Mouse (Mus musculus) MEL (cell line): ENCODE measurements around the gene Batf2. TPM values are rescaled to one million over a fixed set of nuclear protein-coding genes. Genes with fewer than 3 reads are reported as not detected.

ENCODE experiments used
- DNase-seq: peaks from one replicate; pipeline ENCODE4 v3.0.0; 2011; ENCODE audit warnings: low read depth, low spot score
- H3K27ac ChIP-seq: 2 replicates; pipeline ENCODE4 v1.5.1; 2012; ENCODE audit warnings: low read depth, mild to moderate bottlenecking, control low read depth, low read length, moderate library complexity; ENCODE audit not compliant: control insufficient read depth
- H3K27me3 ChIP-seq, 2 experiments: fragments of 150-350 bp in 1 of 2; sonication (generic) in 1 of 2; 2 replicates each; pipeline ENCODE4 v1.6.1; 2012; ENCODE audit warnings: low read length in 2 of 2, mild to moderate bottlenecking in 2 of 2, improper control_type of control experiment in 1 of 2, moderate library complexity in 1 of 2; ENCODE audit not compliant: insufficient read depth in 2 of 2, control insufficient read depth in 1 of 2
- H3K36me3 ChIP-seq, 2 experiments: 2 replicates each; pipeline ENCODE4 v1.6.1; 2012 to 2014; ENCODE audit warnings: low read length in 2 of 2, improper control_type of control experiment in 1 of 2, inconsistent platforms in 1 of 2, mild to moderate bottlenecking in 1 of 2; ENCODE audit not compliant: insufficient read depth in 2 of 2, control insufficient read depth in 1 of 2
- H3K4me1 ChIP-seq, 2 experiments: fragments of 150-350 bp in 1 of 2; sonication (generic) in 1 of 2; 2 replicates each; pipeline ENCODE4 v1.6.1; 2012; ENCODE audit warnings: low read length in 2 of 2, improper control_type of control experiment in 1 of 2, mild to moderate bottlenecking in 1 of 2; ENCODE audit not compliant: insufficient read depth in 2 of 2, control insufficient read depth in 1 of 2
- H3K4me3 ChIP-seq, 2 experiments: fragments of 150-350 bp in 1 of 2; sonication (generic) in 1 of 2; 2 replicates each; pipeline ENCODE4 v1.5.1; 2012; ENCODE audit warnings: low read depth in 2 of 2, low read length in 2 of 2, mild to moderate bottlenecking in 2 of 2, moderate library complexity in 2 of 2, control low read depth in 1 of 2, improper control_type of control experiment in 1 of 2; ENCODE audit not compliant: control insufficient read depth in 1 of 2, insufficient read depth in 1 of 2
- H3K79me2 ChIP-seq: 2 replicates; pipeline ENCODE4 v1.6.1; 2012; ENCODE audit warnings: mild to moderate bottlenecking, low read length, moderate library complexity; ENCODE audit not compliant: control insufficient read depth, poor library complexity, insufficient read depth
- H3K9ac ChIP-seq: 2 replicates; pipeline ENCODE4 v1.6.1; 2012; ENCODE audit warnings: low read depth, mild to moderate bottlenecking, control low read depth, low read length, moderate library complexity; ENCODE audit not compliant: control insufficient read depth, poor library complexity, severe bottlenecking
- H3K9me3 ChIP-seq: fragments of 150-350 bp; sonication (generic); replicated peaks from 2 replicates; pipeline ENCODE4 v1.6.1; 2012; ENCODE audit warnings: mild to moderate bottlenecking, low read length, improper control_type of control experiment, moderate library complexity; ENCODE audit not compliant: insufficient read depth
- CTCF ChIP-seq, 3 experiments: IDR thresholded peaks in 2 of 3; conservative IDR thresholded peaks in 1 of 3; 2 replicates each; pipeline ENCODE4 v1.5.1; 2011 to 2012; ENCODE audit warnings: low read length in 3 of 3, low read depth in 2 of 3, mild to moderate bottlenecking in 2 of 3, improper control_type of control experiment in 1 of 3, inconsistent platforms in 1 of 3, mixed read lengths in 1 of 3, moderate library complexity in 1 of 3; ENCODE audit not compliant: control insufficient read depth in 1 of 3, insufficient read depth in 1 of 3, poor library complexity in 1 of 3, severe bottlenecking in 1 of 3
- GATA1 ChIP-seq: IDR thresholded peaks from 2 replicates; pipeline ENCODE4 v1.6.1; 2011; ENCODE audit warnings: low read depth, low read length, improper control_type of control experiment
- JUND ChIP-seq: IDR thresholded peaks from 2 replicates; pipeline ENCODE4 v1.6.1; 2011; ENCODE audit warnings: low read depth, mild to moderate bottlenecking, improper control_type of control experiment, low read length
- MAZ ChIP-seq: IDR thresholded peaks from 2 replicates; pipeline ENCODE4 v1.6.1; 2012; ENCODE audit warnings: low read depth, mild to moderate bottlenecking, inconsistent platforms, low read length, improper control_type of control experiment
- NRF1 ChIP-seq: IDR thresholded peaks from 2 replicates; pipeline ENCODE4 v1.6.1; 2014; ENCODE audit warnings: low read depth, mild to moderate bottlenecking, inconsistent platforms, low read length, improper control_type of control experiment, moderate library complexity; ENCODE audit not compliant: poor library complexity, insufficient read depth, severe bottlenecking
- POLR2AphosphoS2 ChIP-seq: IDR thresholded peaks from 2 replicates; pipeline ENCODE4 v1.6.1; 2011; ENCODE audit warnings: low read length, improper control_type of control experiment
- POLR2AphosphoS5 ChIP-seq: IDR thresholded peaks from 2 replicates; pipeline ENCODE4 v1.6.1; 2012; ENCODE audit warnings: low read depth, borderline replicate concordance, mild to moderate bottlenecking, inconsistent platforms, low read length, moderate library complexity, mixed read lengths
- RAD21 ChIP-seq: IDR thresholded peaks from 2 replicates; pipeline ENCODE4 v1.6.1; 2011; ENCODE audit warnings: mild to moderate bottlenecking, low read depth, low read length, improper control_type of control experiment
- RCOR1 ChIP-seq: IDR thresholded peaks from 2 replicates; pipeline ENCODE4 v1.6.1; 2012; ENCODE audit warnings: low read depth, mild to moderate bottlenecking, inconsistent platforms, low read length, improper control_type of control experiment
- ZKSCAN1 ChIP-seq: IDR thresholded peaks from 2 replicates; pipeline ENCODE4 v1.6.1; 2012; ENCODE audit warnings: low read depth, mild to moderate bottlenecking, inconsistent platforms, low read length, improper control_type of control experiment, moderate library complexity
- ZNF384 ChIP-seq: IDR thresholded peaks from 2 replicates; pipeline ENCODE4 v1.6.1; 2012; ENCODE audit warnings: low read depth, mild to moderate bottlenecking, inconsistent platforms, low read length, improper control_type of control experiment
- polyA plus RNA-seq, 2 experiments: library from polyadenylated mRNA; stranded (reverse) in 1 of 2; unstranded in 1 of 2; fragments of >175 nt in 1 of 2; fragments of >200 nt in 1 of 2; gene quantifications; 2 replicates each; pipeline versions ENCODE4 v1.2.1 to v1.2.4; 2012; ENCODE audit warnings: low replicate concordance in 2 of 2, low read depth in 1 of 2; ENCODE audit not compliant: insufficient read length in 2 of 2, insufficient read depth in 1 of 2, missing spikeins in 1 of 2
- total RNA-seq: library from RNA; depleted of rRNA; stranded (reverse); fragments of 300-350 nt; gene quantifications from 2 replicates; pipeline ENCODE4 v1.2.3, GENCODE M21; 2012; rRNA removed

Gene Batf2
- total and polyA plus RNA-seq, 3 experiments, result 0.19 to 0.60 TPM; not detected in 1

GRCm38 (mm10) chr19:6218606-6219005 lies 77.8 kb downstream of the Batf2 start:
- TF ChIP-seq GATA1, result no peak
- no peak for TF ChIP-seq RAD21
- TF ChIP-seq NRF1, result no peak
- TF ChIP-seq JUND, result no peak
- TF ChIP-seq ZKSCAN1, result no peak
- no peak for TF ChIP-seq POLR2AphosphoS2
- no peak for TF ChIP-seq ZNF384
- no peak for TF ChIP-seq POLR2AphosphoS5
- TF ChIP-seq CTCF (IDR thresholded peaks at IDR 0.05 in 2 of 3, conservative IDR thresholded peaks at IDR 0.05 in 1 of 3; ENCODE audit: control insufficient read depth in 1 of 3, insufficient read depth in 1 of 3, low read depth in 2 of 3, low read length in 3 of 3, poor library complexity in 1 of 3, severe bottlenecking in 1 of 3), result no peak
- no peak for TF ChIP-seq RCOR1
- no peak for TF ChIP-seq MAZ
- peaks cover 4 to 8% of the 10 kb centered on the region in 2 experiments for H3K27me3 ChIP-seq
- H3K4me1 ChIP-seq, result no peaks in the 10 kb centered on the region

More at GRCm38 (mm10) chr19:6218606-6219005, 77.8 kb downstream of the Batf2 start:
- H3K36me3 ChIP-seq, result no peaks in the 10 kb centered on the region
- H3K27ac ChIP-seq, result no peak overlapping the region
- DNase-seq, result no peak
- H3K4me3 ChIP-seq, result no peak overlapping the region
- no peak overlapping the region for H3K9ac ChIP-seq
- no peaks in the 10 kb centered on the region for H3K79me2 ChIP-seq
- no peaks in the 10 kb centered on the region for H3K9me3 ChIP-seq

Other genes with a start within 250 kb of the Batf2 start
Only the 30 nearest of the 31 such genes appear.
- gene Dpf2, start 228.0 kb upstream of the Batf2 start, total RNA-seq, result 45.7 and 58.6 TPM in 2 replicates
- 100 to 1,000 TPM; 133 to 166 TPM for gene Dpf2, start 228.0 kb upstream of the Batf2 start, polyA plus RNA-seq
- gene Cdc42ep2, start 216.2 kb upstream of the Batf2 start, total RNA-seq, result 0.75 and 1.1 TPM in 2 replicates
- gene Cdc42ep2, start 216.2 kb upstream of the Batf2 start, polyA plus RNA-seq, result 1 to 10 TPM in 1 of 2 experiments, not detected in 1; 1.7 TPM
- 75.3 and 77.3 TPM in 2 replicates for gene Pola2, start 176.8 kb upstream of the Batf2 start, total RNA-seq
- gene Pola2, start 176.8 kb upstream of the Batf2 start, polyA plus RNA-seq, result 100 to 1,000 TPM in 1 of 2 experiments, 10 to 100 TPM in 1; 99.4 to 126 TPM
- not detected in 2 replicates for gene Slc22a20, start 154.8 kb upstream of the Batf2 start, total RNA-seq
- gene Slc22a20, start 154.8 kb upstream of the Batf2 start, polyA plus RNA-seq, result not detected
- gene Capn1, start 125.1 kb upstream of the Batf2 start, total RNA-seq, result 42.5 and 43.4 TPM in 2 replicates
- 10 to 100 TPM in 1 of 2 experiments, not detected in 1; 75.2 TPM for gene Capn1, start 125.1 kb upstream of the Batf2 start, polyA plus RNA-seq
- 12.5 and 14.3 TPM in 2 replicates for gene Syvn1, start 94.4 kb upstream of the Batf2 start, total RNA-seq
- gene Syvn1, start 94.4 kb upstream of the Batf2 start, polyA plus RNA-seq, result 10 to 100 TPM in 1 of 2 experiments, not detected in 1; 55.0 TPM
- 65.1 and 81.6 TPM in 2 replicates for gene Mrpl49, start 83.2 kb upstream of the Batf2 start, total RNA-seq
- 10 to 100 TPM in 1 of 2 experiments, not detected in 1; 98.7 TPM for gene Mrpl49, start 83.2 kb upstream of the Batf2 start, polyA plus RNA-seq
- 2,020 and 2,413 TPM in 2 replicates for gene Fau, start 83.1 kb upstream of the Batf2 start, total RNA-seq
- gene Fau, start 83.1 kb upstream of the Batf2 start, polyA plus RNA-seq, result 1,000 to 10,000 TPM in 1 of 2 experiments, not detected in 1; 2,967 TPM
- 26.3 and 37.3 TPM in 2 replicates for gene Znhit2, start 79.8 kb upstream of the Batf2 start, total RNA-seq
- gene Znhit2, start 79.8 kb upstream of the Batf2 start, polyA plus RNA-seq, result 10 to 100 TPM in 1 of 2 experiments, not detected in 1; 27.0 TPM
- 7.6 and 8.0 TPM in 2 replicates for gene Tm7sf2, start 72.6 kb upstream of the Batf2 start, total RNA-seq
- 10 to 100 TPM in 1 of 2 experiments, not detected in 1; 13.1 TPM for gene Tm7sf2, start 72.6 kb upstream of the Batf2 start, polyA plus RNA-seq
- gene Vps51, start 63.8 kb upstream of the Batf2 start, total RNA-seq, result 29.4 and 30.9 TPM in 2 replicates
- gene Vps51, start 63.8 kb upstream of the Batf2 start, polyA plus RNA-seq, result 10 to 100 TPM in 1 of 2 experiments, not detected in 1; 60.5 TPM
- not detected in 2 replicates for gene Tmem262, start 61.0 kb upstream of the Batf2 start, total RNA-seq
- under 1 TPM in 1 of 2 experiments, not detected in 1; 0.18 TPM for gene Tmem262, start 61.0 kb upstream of the Batf2 start, polyA plus RNA-seq
- gene Gm28374, start 58.7 kb upstream of the Batf2 start, total RNA-seq, result 0.42 and 0.65 TPM in 2 replicates
- gene Gm28374, start 58.7 kb upstream of the Batf2 start, polyA plus RNA-seq, result under 1 TPM in 1 of 2 experiments, not detected in 1; 0.46 TPM
- 36.6 and 40.1 TPM in 2 replicates for gene Zfpl1, start 56.0 kb upstream of the Batf2 start, total RNA-seq
- 10 to 100 TPM in 1 of 2 experiments, not detected in 1; 56.4 TPM for gene Zfpl1, start 56.0 kb upstream of the Batf2 start, polyA plus RNA-seq
- gene Cdca5, start 56.0 kb upstream of the Batf2 start, total RNA-seq, result 41.1 and 48.5 TPM in 2 replicates
- 10 to 100 TPM in 1 of 2 experiments, not detected in 1; 56.5 TPM for gene Cdca5, start 56.0 kb upstream of the Batf2 start, polyA plus RNA-seq
- gene AC131692.1, start 46.6 kb upstream of the Batf2 start, total RNA-seq, result 0.39 and 0.49 TPM in 2 replicates
- gene AC131692.1, start 46.6 kb upstream of the Batf2 start, polyA plus RNA-seq, result 1 to 10 TPM in 1 of 2 experiments, not detected in 1; 2.9 TPM
- gene Naaladl1, start 35.2 kb upstream of the Batf2 start, total RNA-seq, result 0.20 and 0.35 TPM in 2 replicates
- gene Naaladl1, start 35.2 kb upstream of the Batf2 start, polyA plus RNA-seq, result 1 to 10 TPM in 1 of 2 experiments, not detected in 1; 1.7 TPM
- 34.0 and 44.4 TPM in 2 replicates for gene Sac3d1, start 22.3 kb upstream of the Batf2 start, total RNA-seq
- gene Sac3d1, start 22.3 kb upstream of the Batf2 start, polyA plus RNA-seq, result 10 to 100 TPM in 1 of 2 experiments, not detected in 1; 49.3 TPM
- 14.9 and 20.4 TPM in 2 replicates for gene Snx15, start 12.7 kb upstream of the Batf2 start, total RNA-seq
- gene Snx15, start 12.7 kb upstream of the Batf2 start, polyA plus RNA-seq, result 10 to 100 TPM in 1 of 2 experiments, not detected in 1; 35.3 TPM
- 47.2 and 53.8 TPM in 2 replicates for gene Arl2, start 565 bp downstream of the Batf2 start, total RNA-seq
- 100 to 1,000 TPM in 1 of 2 experiments, not detected in 1; 111 TPM for gene Arl2, start 565 bp downstream of the Batf2 start, polyA plus RNA-seq
- gene Majin, start 43.4 kb downstream of the Batf2 start, total RNA-seq, result not detected in 2 replicates
- not detected for gene Majin, start 43.4 kb downstream of the Batf2 start, polyA plus RNA-seq
- gene Gpha2, start 85.4 kb downstream of the Batf2 start, total RNA-seq, result not detected in 2 replicates
- gene Gpha2, start 85.4 kb downstream of the Batf2 start, polyA plus RNA-seq, result under 1 TPM in 1 of 2 experiments, not detected in 1; 0.19 TPM
- gene Ppp2r5b, start 94.9 kb downstream of the Batf2 start, total RNA-seq, result 10.4 and 14.7 TPM in 2 replicates
- 10 to 100 TPM in 1 of 2 experiments, not detected in 1; 15.6 TPM for gene Ppp2r5b, start 94.9 kb downstream of the Batf2 start, polyA plus RNA-seq
- gene Atg2a, start 100.7 kb downstream of the Batf2 start, total RNA-seq, result 7.9 and 10.6 TPM in 2 replicates
- gene Atg2a, start 100.7 kb downstream of the Batf2 start, polyA plus RNA-seq, result 10 to 100 TPM in 1 of 2 experiments, not detected in 1; 21.7 TPM
- 57.8 and 65.9 TPM in 2 replicates for gene Ehd1, start 135.7 kb downstream of the Batf2 start, total RNA-seq
- 100 to 1,000 TPM in 1 of 2 experiments, not detected in 1; 105 TPM for gene Ehd1, start 135.7 kb downstream of the Batf2 start, polyA plus RNA-seq
- gene Cdc42bpg, start 165.5 kb downstream of the Batf2 start, total RNA-seq, result 2.0 and 2.6 TPM in 2 replicates
- gene Cdc42bpg, start 165.5 kb downstream of the Batf2 start, polyA plus RNA-seq, result 1 to 10 TPM in 1 of 2 experiments, not detected in 1; 4.5 TPM
- gene Men1, start 194.0 kb downstream of the Batf2 start, total RNA-seq, result 37.7 and 39.4 TPM in 2 replicates
- 100 to 1,000 TPM in 1 of 2 experiments, not detected in 1; 132 TPM for gene Men1, start 194.0 kb downstream of the Batf2 start, polyA plus RNA-seq
- 8.0 and 10.2 TPM in 2 replicates for gene Map4k2, start 200.2 kb downstream of the Batf2 start, total RNA-seq
- gene Map4k2, start 200.2 kb downstream of the Batf2 start, polyA plus RNA-seq, result 10 to 100 TPM in 1 of 2 experiments, not detected in 1; 22.3 TPM
- gene Sf1, start 222.7 kb downstream of the Batf2 start, total RNA-seq, result 65.7 and 71.9 TPM in 2 replicates
- 100 to 1,000 TPM; 211 to 245 TPM for gene Sf1, start 222.7 kb downstream of the Batf2 start, polyA plus RNA-seq
- 0.62 and 0.73 TPM in 2 replicates for gene Pygm, start 243.4 kb downstream of the Batf2 start, total RNA-seq
- 1 to 10 TPM in 1 of 2 experiments, not detected in 1; 3.3 TPM for gene Pygm, start 243.4 kb downstream of the Batf2 start, polyA plus RNA-seq